Mouse (Mus musculus) forebrain, embryonic 16.5 days (tissue): ENCODE data around the gene Bdp1. TPM values are rescaled to one million over a fixed set of nuclear protein-coding genes. Genes with fewer than 3 reads are reported as not detected.

ENCODE experiments used
- ATAC-seq: fragments of 200-750 bp; cut with Nextera tagmentation; 2 replicates; pipeline ENCODE4 v1.8.0; 2017; ENCODE audit warnings: mild to moderate bottlenecking, moderate library complexity
- H3K27ac ChIP-seq: fragments of 300-500 bp; sonication (generic); 2 replicates; pipeline ENCODE4 v1.5.1; 2014; ENCODE audit warnings: low read length, control low read depth
- H3K27me3 ChIP-seq: fragments of 300-500 bp; sonication (generic); replicated peaks from 2 replicates; pipeline ENCODE4 v1.6.1; 2014; ENCODE audit warnings: low read length; ENCODE audit not compliant: control insufficient read depth, insufficient read depth
- H3K36me3 ChIP-seq: fragments of 300-500 bp; sonication (generic); 2 replicates; pipeline ENCODE4 v1.6.1; 2014; ENCODE audit not compliant: control insufficient read depth, insufficient read depth
- H3K4me1 ChIP-seq: fragments of 300-500 bp; sonication (generic); replicated peaks from 2 replicates; pipeline ENCODE4 v1.6.1; 2014; ENCODE audit warnings: low read length; ENCODE audit not compliant: control insufficient read depth, insufficient read depth
- H3K4me2 ChIP-seq: fragments of 300-500 bp; sonication (generic); 2 replicates; pipeline ENCODE4 v1.6.1; 2014; ENCODE audit warnings: mild to moderate bottlenecking, low read length, control low read depth
- H3K4me3 ChIP-seq: fragments of 300-500 bp; sonication (generic); replicated peaks from 2 replicates; pipeline ENCODE4 v1.5.1; 2014; ENCODE audit warnings: mild to moderate bottlenecking, low read length, control low read depth
- H3K9ac ChIP-seq: fragments of 300-500 bp; sonication (generic); replicated peaks from 2 replicates; pipeline ENCODE4 v1.6.1; 2014; ENCODE audit warnings: low read depth, low read length, control low read depth
- H3K9me3 ChIP-seq: fragments of 300-500 bp; sonication (generic); 2 replicates; pipeline ENCODE4 v1.6.1; 2016; ENCODE audit warnings: low read length; ENCODE audit not compliant: control insufficient read depth
- WGBS: fragments of 180-500 bp; shearing (Covaris S2); extraction: QIAGEN DNeasy Blood & Tissue Kit; methylation state at CpG from one replicate; pipeline ENCODE4 v1.1.7; 2014; 5-methylcytosine and 5-hydroxymethylcytosine counted together
- polyA plus RNA-seq: library from polyadenylated mRNA; unstranded; fragments of >200 nt; fragmentation: Nextera tagmentation; extraction: Ambion mirVana; gene quantifications from 2 replicates; pipeline ENCODE4 v1.2.1, GENCODE M21; 2015

Gene Bdp1
- polyA plus RNA-seq, 1 experiment from 2014 or later: 28.7 TPM

- WGBS: 4% methylated on average over 45 of the region's 47 CpGs
- H3K4me3 ChIP-seq: peak within 1 kb of the TSS; percentile 91
- no peaks in the 10 kb centered on the region for H3K27me3 ChIP-seq
- peak within 1 kb of the TSS; percentile 85 for H3K9ac ChIP-seq
- ATAC-seq: peak; percentile 100
- H3K4me1 ChIP-seq: peaks cover 15% of the 10 kb centered on the region
- H3K9me3 ChIP-seq: no peaks in the 10 kb centered on the region
- H3K4me2 ChIP-seq: peak within 1 kb of the TSS; percentile 97
- H3K27ac ChIP-seq: peak within 1 kb of the TSS; percentile 71
- no peaks in the 10 kb centered on the region for H3K36me3 ChIP-seq
Measured at GRCm38 (mm10) chr13:100014906-100015895, 88.7 kb downstream of the Bdp1 start, which contains the start of gene Mccc2. Gene Mccc2 (minus strand): TSS chr13:100015639.

GRCm38 (mm10) chr13:100005911-100006496, 97.9 kb downstream of the Bdp1 start:
- Histone ChIP-seq H3K27ac (no peak overlapping the region), H3K4me3 (no peak overlapping the region), H3K9me3 (no peaks in the 10 kb centered on the region), H3K4me1 (no peaks in the 10 kb centered on the region), H3K36me3 (no peaks in the 10 kb centered on the region), H3K4me2 (no peak overlapping the region), H3K27me3 (no peaks in the 10 kb centered on the region), H3K9ac (no peak overlapping the region)
- WGBS: 90% methylated on average over 12 of the region's 12 CpGs
- no peak for ATAC-seq

- no peak overlapping the region for H3K4me3 ChIP-seq
- no peaks in the 10 kb centered on the region for H3K9me3 ChIP-seq
- H3K9ac ChIP-seq: no peak overlapping the region
- no peaks in the 10 kb centered on the region for H3K4me1 ChIP-seq
- no peak overlapping the region for H3K4me2 ChIP-seq
- H3K27me3 ChIP-seq: no peaks in the 10 kb centered on the region
- WGBS: 35% methylated on average over 5 of the region's 5 CpGs
- H3K27ac ChIP-seq: no peak overlapping the region
- ATAC-seq: peak; percentile 55; the same call in 1 of the 2 replicates
- H3K36me3 ChIP-seq: no peaks in the 10 kb centered on the region
Measured at GRCm38 (mm10) chr13:100001790-100002196, 102.1 kb downstream of the Bdp1 start.

GRCm38 (mm10) chr13:99999078-99999477, 104.8 kb downstream of the Bdp1 start:
- no peak overlapping the region for H3K9ac ChIP-seq
- ATAC-seq: no peak
- H3K4me2 ChIP-seq: no peak overlapping the region
- 87% methylated on average over 3 of the region's 3 CpGs for WGBS
- no peak overlapping the region for H3K27ac ChIP-seq
- no peak overlapping the region for H3K4me3 ChIP-seq
- no peaks in the 10 kb centered on the region for H3K36me3 ChIP-seq
- no peaks in the 10 kb centered on the region for H3K4me1 ChIP-seq
- no peaks in the 10 kb centered on the region for H3K9me3 ChIP-seq
- no peaks in the 10 kb centered on the region for H3K27me3 ChIP-seq

GRCm38 (mm10) chr13:99998099-99998498, 105.8 kb downstream of the Bdp1 start:
- ATAC-seq: no peak
- no peaks in the 10 kb centered on the region for H3K4me1 ChIP-seq
- WGBS: 81% methylated on average over 3 of the region's 3 CpGs
- no peak overlapping the region for H3K4me3 ChIP-seq
- no peaks in the 10 kb centered on the region for H3K36me3 ChIP-seq
- H3K27me3 ChIP-seq: no peaks in the 10 kb centered on the region
- H3K4me2 ChIP-seq: no peak overlapping the region
- H3K9ac ChIP-seq: no peak overlapping the region
- H3K27ac ChIP-seq: no peak overlapping the region
- H3K9me3 ChIP-seq: no peaks in the 10 kb centered on the region

- H3K9me3 ChIP-seq: no peaks in the 10 kb centered on the region
- H3K36me3 ChIP-seq: 0 out of 2 replicates have a peak, but pooled peaks cover 2% of the 10 kb centered on the region
- no peak overlapping the region for H3K27ac ChIP-seq
- no peak overlapping the region for H3K4me3 ChIP-seq
- no peak for ATAC-seq
- no peak overlapping the region for H3K9ac ChIP-seq
- 92% methylated on average over 4 of the region's 4 CpGs for WGBS
- H3K4me1 ChIP-seq: no peaks in the 10 kb centered on the region
- H3K27me3 ChIP-seq: no peaks in the 10 kb centered on the region
- no peak overlapping the region for H3K4me2 ChIP-seq
Measured at GRCm38 (mm10) chr13:99989592-99989991, 114.3 kb downstream of the Bdp1 start.

GRCm38 (mm10) chr13:99983320-99983719, 120.5 kb downstream of the Bdp1 start:
- Histone ChIP-seq H3K9me3 (no peaks in the 10 kb centered on the region), H3K27ac (no peak overlapping the region), H3K36me3 (0 out of 2 replicates have a peak, but pooled peaks cover 2% of the 10 kb centered on the region), H3K4me3 (no peak overlapping the region), H3K4me2 (no peak overlapping the region), H3K27me3 (no peaks in the 10 kb centered on the region), H3K4me1 (no peaks in the 10 kb centered on the region), H3K9ac (no peak overlapping the region)
- 87% methylated on average over 1 of the region's 1 CpGs for WGBS
- no peak for ATAC-seq

- Histone ChIP-seq H3K4me3 (no peak overlapping the region), H3K4me1 (no peaks in the 10 kb centered on the region), H3K4me2 (no peak overlapping the region), H3K9me3 (no peaks in the 10 kb centered on the region), H3K9ac (no peak overlapping the region), H3K27ac (no peak overlapping the region), H3K36me3 (no peaks in the 10 kb centered on the region), H3K27me3 (no peaks in the 10 kb centered on the region)
- ATAC-seq: no peak
- WGBS: 48% methylated on average over 2 of the region's 2 CpGs
Measured at GRCm38 (mm10) chr13:99979406-99979805, 124.5 kb downstream of the Bdp1 start.

GRCm38 (mm10) chr13:99970089-99970488, 133.8 kb downstream of the Bdp1 start:
- WGBS: 72% methylated on average over 5 of the region's 5 CpGs

More at GRCm38 (mm10) chr13:99970089-99970488, 133.8 kb downstream of the Bdp1 start:
- no peaks in the 10 kb centered on the region for H3K27me3 ChIP-seq
- H3K36me3 ChIP-seq: no peaks in the 10 kb centered on the region
- H3K4me1 ChIP-seq: no peaks in the 10 kb centered on the region
- no peak overlapping the region for H3K27ac ChIP-seq
- ATAC-seq: no peak
- no peak overlapping the region for H3K9ac ChIP-seq
- no peaks in the 10 kb centered on the region for H3K9me3 ChIP-seq
- H3K4me2 ChIP-seq: no peak overlapping the region
- H3K4me3 ChIP-seq: no peak overlapping the region
